Mouse (Mus musculus) brain, embryonic 14.5 days (tissue): ENCODE data around the gene Socs4. TPM values are rescaled to one million over a fixed set of nuclear protein-coding genes. Genes with fewer than 3 reads are reported as not detected.
"Not testable (repeated sequence)": the region's sequence is repeated elsewhere in the genome, so short reads cannot be mapped to it uniquely, and the experiment has no call there.

Source experiments
- DNase-seq: peaks from one replicate; pipeline ENCODE4 v3.0.0-alpha.2; 2011; ENCODE audit warnings: low read depth
- CTCF ChIP-seq: fragments of 200-500 bp; IDR thresholded peaks from 2 replicates; pipeline ENCODE4 v1.5.1; 2012; ENCODE audit warnings: inconsistent platforms, mild to moderate bottlenecking, moderate library complexity, borderline replicate concordance; ENCODE audit not compliant: insufficient read depth, insufficient read length; ENCODE audit errors: extremely low read depth
- POLR2A ChIP-seq: fragments of 200-500 bp; IDR thresholded peaks from 2 replicates; pipeline ENCODE4 v1.6.1; 2012; ENCODE audit warnings: mild to moderate bottlenecking, inconsistent platforms, borderline replicate concordance; ENCODE audit not compliant: poor library complexity, insufficient read depth, insufficient read length, severe bottlenecking; ENCODE audit errors: extremely low read depth
- polyA plus RNA-seq: library from polyadenylated mRNA; depleted of rRNA; stranded (reverse); fragments of >200 nt; gene quantifications from 2 replicates; pipeline ENCODE4 v1.2.3, GENCODE M21; 2012

Gene Socs4
- polyA plus RNA-seq, 1 experiment: 9.9 TPM

DNA sequence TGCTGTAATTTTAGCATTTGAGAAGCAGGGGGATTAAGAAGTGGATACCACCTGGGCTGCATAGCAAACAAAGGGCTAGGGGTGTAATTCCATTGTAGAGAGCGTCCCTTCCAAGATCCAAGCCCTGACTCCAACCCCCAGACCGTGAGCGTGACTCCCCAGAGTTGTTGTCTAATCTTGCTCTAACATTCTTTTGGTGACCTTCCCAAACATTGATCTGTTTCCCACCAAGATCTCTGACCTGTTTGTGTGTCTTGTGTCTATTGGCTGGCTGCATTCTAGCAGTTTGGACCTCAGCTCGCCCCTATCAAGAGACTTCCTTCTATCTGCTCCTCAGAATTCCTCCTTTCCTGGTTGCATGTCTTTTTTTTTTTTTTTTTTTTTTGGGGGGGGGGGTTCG is 10.3 kb downstream of the Socs4 start:
- no peak for DNase-seq
- no peak for TF ChIP-seq POLR2A

- TF ChIP-seq POLR2A: no peak
- no peak for TF ChIP-seq CTCF
- no peak for DNase-seq
These were observed 15.0 kb downstream of the Socs4 start for GRCm38 (mm10) chr14:47291772-47292171.

GRCm38 (mm10) chr14:47294136-47294535 is 17.4 kb downstream of the Socs4 start:
- TF ChIP-seq CTCF (no peak), POLR2A (no peak)
- DNase-seq: peak; percentile 17

GRCm38 (mm10) chr14:47296232-47296631 is 19.5 kb downstream of the Socs4 start:
- DNase-seq: no peak
- TF ChIP-seq POLR2A (no peak), CTCF (no peak)

- peak; percentile 93 for DNase-seq
- TF ChIP-seq POLR2A (peak; percentile 76), CTCF (peak; percentile 92)
These were observed 21.2 kb downstream of the Socs4 start, which contains the start of gene Mapk1ip1l for GRCm38 (mm10) chr14:47297785-47298407. Mapk1ip1l (plus strand) TSS chr14:47298266.

DNA sequence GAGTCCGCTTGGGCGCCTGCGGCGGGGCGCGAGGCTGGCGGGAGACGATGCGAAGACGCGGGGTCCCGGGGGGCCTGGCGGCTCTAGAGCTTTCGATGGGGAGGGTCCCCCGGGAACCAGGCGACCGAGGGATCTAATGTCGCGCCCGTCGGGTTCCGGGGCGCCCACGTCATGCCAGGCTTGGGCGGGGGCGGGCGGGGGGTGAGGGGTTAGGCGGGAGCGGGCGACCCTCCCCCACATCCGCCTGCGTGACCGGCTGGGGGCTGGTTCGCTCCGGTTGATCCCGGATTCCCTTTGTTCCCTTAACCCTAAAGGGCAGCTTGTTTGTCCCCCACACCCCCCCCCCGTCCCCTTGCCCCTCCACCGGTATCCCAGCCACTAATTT is 21.7 kb downstream of the Socs4 start:
- peak; percentile 75 for DNase-seq
- TF ChIP-seq CTCF (no peak), POLR2A (no peak)

DNA sequence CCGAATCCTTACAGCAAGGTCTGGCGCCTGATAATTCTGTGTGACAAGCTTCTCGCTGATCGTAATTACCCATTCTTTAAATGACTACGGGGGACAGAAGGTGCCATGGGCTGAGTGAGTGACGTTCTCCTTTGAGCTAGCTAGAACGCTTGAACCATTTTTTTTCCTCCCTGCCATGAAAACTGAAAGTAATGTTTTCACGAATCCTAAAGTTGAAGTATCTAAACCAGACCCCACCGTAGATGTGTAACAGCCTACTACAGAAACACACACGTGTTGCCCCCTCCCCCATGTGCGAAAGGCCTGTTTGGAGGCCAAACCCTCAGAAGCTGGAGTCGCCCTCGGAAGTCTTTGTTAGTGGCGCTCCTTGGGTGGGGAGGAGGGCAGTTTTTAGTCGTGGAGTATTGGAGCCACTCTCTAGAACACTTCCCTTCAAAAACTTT is 22.1 kb downstream of the Socs4 start:
- TF ChIP-seq CTCF (no peak), POLR2A (no peak)
- DNase-seq: peak; percentile 66

DNA sequence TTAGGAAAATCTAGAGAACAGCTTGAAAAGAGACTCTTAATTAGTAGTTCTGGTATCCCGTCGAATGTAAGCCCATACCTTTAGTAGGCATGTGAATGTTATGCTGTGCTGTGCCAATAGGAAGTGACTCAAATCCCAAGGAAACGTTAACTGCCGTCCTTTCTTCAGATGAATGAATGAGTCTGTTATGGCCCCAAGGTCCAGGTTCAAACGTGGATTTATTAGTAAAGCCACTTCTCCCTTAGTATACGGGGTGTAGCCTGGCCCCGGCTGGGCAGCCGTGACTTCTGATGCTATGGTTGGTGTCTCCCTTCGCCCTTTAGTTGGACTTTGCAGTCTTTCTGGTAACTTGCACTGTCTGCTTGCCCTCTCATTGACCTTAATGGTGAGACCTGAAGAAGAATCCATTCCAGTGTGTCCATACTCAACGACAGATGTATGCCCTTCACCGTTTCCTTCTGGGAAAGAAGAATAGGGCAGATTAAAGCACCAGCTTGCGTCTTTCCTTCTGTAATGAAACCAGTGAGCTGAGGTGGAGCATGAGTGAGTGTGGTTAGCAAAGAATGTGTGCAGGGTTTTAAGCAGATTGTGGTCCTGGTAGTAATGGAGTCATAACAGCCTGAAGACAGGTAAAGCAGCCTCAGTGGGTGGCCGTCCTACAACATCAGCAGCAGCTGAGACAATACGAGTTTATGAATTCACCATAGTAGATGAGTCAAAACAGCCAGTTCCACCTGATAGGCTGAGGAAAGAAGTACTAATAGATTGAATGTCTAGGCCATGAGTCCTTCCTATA is 26.4 kb downstream of the Socs4 start:
- TF ChIP-seq CTCF (no peak), POLR2A (no peak)
- DNase-seq: no peak

- no peak for TF ChIP-seq POLR2A
- TF ChIP-seq CTCF: no peak
These were observed 28.2 kb downstream of the Socs4 start for GRCm38 (mm10) chr14:47304814-47305405.

GRCm38 (mm10) chr14:47305933-47306332 is 29.2 kb downstream of the Socs4 start:
- no peak for TF ChIP-seq CTCF
- TF ChIP-seq POLR2A: no peak
- no peak for DNase-seq

More at GRCm38 (mm10) chr14:47304814-47305405, 28.2 kb downstream of the Socs4 start:
- DNase-seq: no peak

GRCm38 (mm10) chr14:47307669-47308068 is 30.9 kb downstream of the Socs4 start:
- no peak for DNase-seq
- no peak for TF ChIP-seq CTCF
- no peak for TF ChIP-seq POLR2A

DNA sequence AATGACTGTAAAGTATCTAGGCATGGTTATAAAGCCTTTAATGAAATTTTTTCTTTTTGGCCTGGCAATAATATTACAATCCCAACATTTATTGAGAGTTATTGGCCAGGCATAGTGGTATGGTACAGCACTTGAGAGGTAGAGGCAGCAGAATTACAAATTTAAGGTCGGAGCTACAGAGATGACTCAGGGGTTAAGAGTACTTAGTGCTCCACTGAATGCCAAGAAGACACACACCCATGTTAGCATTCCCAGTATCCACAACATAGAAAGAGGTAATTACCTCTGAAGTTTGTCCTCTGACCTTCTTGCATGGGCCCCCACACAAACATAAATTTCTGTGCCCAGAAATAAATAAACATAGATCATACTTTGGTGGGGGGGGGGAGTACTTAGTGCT is 32.3 kb downstream of the Socs4 start:
- TF ChIP-seq POLR2A: no peak
- no peak for TF ChIP-seq CTCF
- no peak for DNase-seq

- TF ChIP-seq POLR2A: no peak
- no peak for TF ChIP-seq CTCF
- DNase-seq: no peak
These were observed 33.8 kb downstream of the Socs4 start for GRCm38 (mm10) chr14:47310342-47311181.

DNA sequence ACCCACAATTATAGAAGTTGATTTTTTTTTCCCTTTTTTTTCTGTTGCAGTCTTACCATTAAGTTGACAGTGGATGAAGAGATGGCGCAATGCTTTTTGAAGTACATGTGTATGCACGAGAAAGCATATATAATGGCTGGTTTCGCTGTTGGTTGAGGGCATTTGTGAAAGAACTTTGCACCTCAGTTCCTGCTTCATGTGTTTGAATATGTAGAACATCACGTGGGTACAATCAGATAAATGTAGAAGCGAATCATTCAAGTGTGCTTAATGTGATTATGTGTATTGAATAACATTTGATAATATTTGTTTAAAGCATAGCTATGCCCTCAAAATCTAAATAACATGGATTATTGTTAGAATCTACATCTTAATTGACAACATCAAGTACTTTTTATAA is 42.6 kb downstream of the Socs4 start:
- TF ChIP-seq CTCF (no peak), POLR2A (no peak)
- DNase-seq: no peak

- DNase-seq: not testable (repeated sequence)
These were observed 44.9 kb downstream of the Socs4 start for GRCm38 (mm10) chr14:47321581-47321980.
